Mouse (Mus musculus) heart, postnatal 0 days (tissue): Measurements from ENCODE around the gene Lipc.

Experiments
- CTCF ChIP-seq: IDR thresholded peaks from 2 replicates; pipeline ENCODE4 v1.5.1; 2016; ENCODE audit warnings: antibody characterized with exemption, control low read depth, low read depth
- EP300 ChIP-seq: IDR thresholded peaks from 2 replicates; pipeline ENCODE4 v1.6.1; 2016; ENCODE audit warnings: antibody characterized with exemption, low read depth

GRCm38 (mm10) chr9:70881982-70882381 is 70.0 kb downstream of the Lipc start:
- no peak for TF ChIP-seq CTCF
- TF ChIP-seq EP300, result no peak
